ENCODE assay signal across 8 mouse cellular contexts in genomic region chr5:110979861-110980346, GRCm38 (mm10).
DNase-seq lines count a peak whose midpoint lies in the region; ATAC-seq and TF ChIP-seq lines count a peak whose summit lies in the region.

No protein-coding gene starts in this region.

- peak overlapping the region; percentile 95 for H3K4me2 ChIP-seq in intestine, embryonic 16.5 days (ENCODE audit: low read depth, low read length)
- H3K4me2 ChIP-seq in liver, embryonic 14.5 days (ENCODE audit: low read depth): peak overlapping the region; percentile 65

- H3K4me3 ChIP-seq in intestine, embryonic 16.5 days (ENCODE audit: low read length): peak overlapping the region; percentile 75
- H3K4me3 ChIP-seq in liver, embryonic 14.5 days (ENCODE audit: insufficient read depth in 1 of 2, low read depth in 2 of 2, low read length in 2 of 2): peak overlapping the region; percentile 54 to 60

- H3K4me1 ChIP-seq in intestine, embryonic 16.5 days (ENCODE audit: control insufficient read depth, insufficient read depth, low read length): peaks cover 5% of the 10 kb centered on the region; the same call in 1 of the 2 replicates
- H3K4me1 ChIP-seq in liver, embryonic 14.5 days (replicated peaks; ENCODE audit: control insufficient read depth in 2 of 2, insufficient read depth in 2 of 2, low read length in 1 of 2): no peaks in the 10 kb centered on the region

- peak; percentile 72 for ATAC-seq in intestine, embryonic 16.5 days
- no peak for ATAC-seq in liver, embryonic 14.5 days (ENCODE audit: insufficient read depth)

- H3K27me3 ChIP-seq in intestine, embryonic 16.5 days (replicated peaks; ENCODE audit: control insufficient read depth, insufficient read depth, low read length): no peaks in the 10 kb centered on the region
- H3K27me3 ChIP-seq in liver, embryonic 14.5 days (ENCODE audit: control insufficient read depth, insufficient read depth, low read length): peaks cover 39% of the 10 kb centered on the region

- H3K27ac ChIP-seq in intestine, embryonic 16.5 days (ENCODE audit: low read length): peak overlapping the region; percentile 91
- H3K27ac ChIP-seq in liver, embryonic 14.5 days: no peak overlapping the region

- no peaks in the 10 kb centered on the region for H3K36me3 ChIP-seq in intestine, embryonic 16.5 days (ENCODE audit: control insufficient read depth, insufficient read depth, low read length)
- H3K36me3 ChIP-seq in liver, embryonic 14.5 days (replicated peaks; ENCODE audit: control insufficient read depth, insufficient read depth, low read depth): no peaks in the 10 kb centered on the region

- peak overlapping the region; percentile 82 for H3K9ac ChIP-seq in intestine, embryonic 16.5 days (ENCODE audit: low read depth, low read length)
- no peak overlapping the region for H3K9ac ChIP-seq in liver, embryonic 14.5 days (replicated peaks)

- peak; percentile 8 for DNase-seq in right cerebral cortex, adult 18-20 months
- no peak for DNase-seq in right cerebral cortex, postnatal 36 days (ENCODE audit: low spot score in 2 of 2)
- peak; percentile 78 for DNase-seq in embryo, embryonic 10 days (ENCODE audit: low spot score)
- DNase-seq in heart, adult 18-20 months: peak; percentile 59 to 77
- DNase-seq in liver, embryonic 14.5 days (ENCODE audit: low read depth in 3 of 3, low spot score in 3 of 3): peak in 2 of 3 experiments; percentile 12 to 19
- peak; percentile 67 for DNase-seq in neural tube, embryonic 10.5 days (ENCODE audit: extremely low spot score, low spot score)
- DNase-seq in thymus, postnatal 25 days: peak; percentile 34

- TF ChIP-seq EP300 in liver, embryonic 14.5 days (IDR thresholded peaks at IDR 0.05; ENCODE audit: low read depth): no peak

- H3K9me3 ChIP-seq in intestine, embryonic 16.5 days (ENCODE audit: control insufficient read depth, low read length): no peaks in the 10 kb centered on the region
- no peaks in the 10 kb centered on the region for H3K9me3 ChIP-seq in liver, embryonic 14.5 days (ENCODE audit: control insufficient read depth, low read length)

- no peak for TF ChIP-seq CTCF in liver, embryonic 14.5 days (IDR thresholded peaks at IDR 0.05; ENCODE audit: low read depth)

- under 1% methylated on average over 14 of the region's 14 CpGs for WGBS in intestine, embryonic 16.5 days
- under 1% methylated on average over 14 of the region's 14 CpGs for WGBS in liver, embryonic 14.5 days (ENCODE audit: insufficient replicate concordance)

Comparison
In these comparisons a context has a peak if more than half of its experiments do, and no peak if none do; other contexts are left out.
1. DNase-seq: peak in right cerebral cortex, adult 18-20 months (single experiment), embryo, embryonic 10 days (single experiment), heart, adult 18-20 months (2 of 2), liver, embryonic 14.5 days (2 of 3), neural tube, embryonic 10.5 days (single experiment) and thymus, postnatal 25 days (single experiment); none in right cerebral cortex, postnatal 36 days (0 of 2).